Mouse (Mus musculus): ENCODE measurements around the gene Fam166a. TPM values are rescaled to one million over a fixed set of nuclear protein-coding genes. Genes with fewer than 3 reads are reported as not detected.

Gene Fam166a
- polyA plus RNA-seq, 1 experiment from 2014 or later, result not detected

DNA sequence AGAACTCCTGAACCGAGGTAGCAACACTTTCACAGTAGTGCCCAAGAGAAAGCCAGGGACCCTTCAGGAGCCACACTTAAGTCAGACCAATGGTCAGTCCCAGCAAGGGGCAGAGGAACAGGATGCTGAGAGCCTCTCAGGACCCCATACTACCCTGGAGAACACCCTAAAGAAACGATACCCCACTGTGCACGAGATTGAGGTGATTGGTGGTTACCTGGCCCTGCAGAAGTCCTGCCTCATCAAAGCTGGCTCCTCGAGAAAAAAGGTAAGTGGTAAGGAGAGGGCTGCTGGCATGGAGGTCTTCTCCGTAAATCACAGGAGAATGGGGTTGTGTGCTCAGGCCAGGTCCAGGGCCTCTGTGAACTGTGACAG lies 45.7 kb downstream of the Fam166a start:
- peaks cover 12% of the 10 kb centered on the region for H3K36me3 ChIP-seq
- H3K4me2 ChIP-seq, result peak overlapping the region; percentile 99
- ATAC-seq (ENCODE audit: low read depth) (no peak), DNase-seq (no peak)
- WGBS (ENCODE audit: insufficient replicate concordance), result 63% methylated on average over 5 of the region's 5 CpGs
- no peak overlapping the region for H3K27ac ChIP-seq
- no peaks in the 10 kb centered on the region for H3K9me3 ChIP-seq (replicated peaks)
- H3K9ac ChIP-seq, result peak overlapping the region; percentile 87
- H3K4me1 ChIP-seq (replicated peaks), result peaks cover 69% of the 10 kb centered on the region
- peak overlapping the region; percentile 87 for H3K4me3 ChIP-seq (replicated peaks)
- H3K27me3 ChIP-seq, result 0 out of 2 replicates have a peak, but pooled peaks cover 10% of the 10 kb centered on the region

DNA sequence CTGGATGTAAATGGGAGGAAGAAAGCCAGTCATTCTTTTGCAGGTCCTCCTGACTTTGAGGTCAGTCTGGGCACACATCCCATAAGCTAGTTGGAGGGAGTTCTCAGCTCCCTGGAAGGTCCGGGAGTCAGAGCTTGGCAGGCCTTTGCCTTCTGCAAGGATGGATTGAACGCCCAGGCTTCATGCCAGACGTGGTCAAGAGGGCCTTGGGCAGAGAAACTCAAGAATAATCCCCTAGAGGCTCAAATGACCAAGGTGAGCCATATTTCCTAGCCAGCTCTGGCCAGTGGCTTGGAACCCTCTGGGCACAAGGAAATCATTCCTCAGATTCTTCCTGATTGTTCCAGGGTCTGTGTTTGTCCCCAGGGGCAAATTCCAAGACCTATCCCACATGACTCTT lies 46.3 kb downstream of the Fam166a start:
- WGBS (ENCODE audit: insufficient replicate concordance), result 63% methylated on average over 3 of the region's 3 CpGs
- Histone ChIP-seq H3K4me1 (replicated peaks) (peaks cover 71% of the 10 kb centered on the region), H3K4me2 (peak overlapping the region; percentile 99), H3K9ac (peak overlapping the region; percentile 87), H3K36me3 (peaks cover 18% of the 10 kb centered on the region), H3K27ac (no peak overlapping the region), H3K4me3 (replicated peaks) (peak overlapping the region; percentile 87; the same call in 1 of the 2 replicates), H3K9me3 (replicated peaks) (no peaks in the 10 kb centered on the region), H3K27me3 (0 out of 2 replicates have a peak, but pooled peaks cover 10% of the 10 kb centered on the region)
- ATAC-seq (ENCODE audit: low read depth), result no peak
- DNase-seq, result no peak

DNA sequence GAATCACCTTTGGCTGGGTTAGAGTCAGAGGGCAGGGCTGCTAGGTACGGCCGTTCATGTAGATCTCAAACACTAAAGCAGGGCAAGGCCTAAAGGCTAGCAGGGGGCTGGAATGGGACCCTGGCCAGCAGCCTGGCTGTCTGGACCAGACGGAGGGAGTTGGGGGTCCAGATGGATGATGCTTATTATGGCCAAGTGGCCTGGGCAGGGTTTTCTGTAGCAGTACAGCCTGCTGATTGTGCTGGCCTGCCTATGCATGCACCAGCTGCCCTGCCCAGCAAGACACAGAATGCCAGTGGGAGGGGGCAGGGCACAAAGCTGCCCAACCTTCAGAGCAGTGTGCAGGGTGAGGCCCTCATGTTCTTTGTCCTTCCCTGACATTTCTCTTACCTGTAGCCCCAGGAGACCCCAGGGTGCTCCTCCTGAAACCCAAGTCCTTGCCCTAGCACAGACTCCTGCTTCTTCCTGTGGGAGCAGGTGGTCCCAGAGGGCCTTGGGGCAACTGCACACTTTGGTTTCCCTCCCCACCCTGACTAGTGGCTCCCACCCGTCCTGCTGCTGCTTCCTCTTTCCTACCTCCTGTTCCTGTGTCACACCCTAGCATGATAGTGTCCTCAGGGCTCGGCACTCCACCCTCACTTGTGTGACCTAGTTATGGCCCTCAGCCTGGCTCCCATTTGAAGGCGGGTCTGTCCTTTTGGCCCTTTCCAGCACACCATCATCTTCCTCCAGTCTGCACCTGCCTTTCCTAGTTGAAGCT lies 47.5 kb downstream of the Fam166a start:
- ATAC-seq (ENCODE audit: low read depth) (no peak), DNase-seq (no peak)
- Histone ChIP-seq H3K27ac (peak overlapping the region; percentile 66; the same call in 1 of the 2 replicates), H3K4me2 (peak overlapping the region; percentile 99), H3K9me3 (replicated peaks) (no peaks in the 10 kb centered on the region), H3K27me3 (0 out of 2 replicates have a peak, but pooled peaks cover 10% of the 10 kb centered on the region), H3K36me3 (peaks cover 30% of the 10 kb centered on the region), H3K4me1 (replicated peaks) (peaks cover 83% of the 10 kb centered on the region), H3K4me3 (replicated peaks) (peak overlapping the region; percentile 29), H3K9ac (peak overlapping the region; percentile 37)
- WGBS (ENCODE audit: insufficient replicate concordance), result 43% methylated on average over 6 of the region's 6 CpGs

DNA sequence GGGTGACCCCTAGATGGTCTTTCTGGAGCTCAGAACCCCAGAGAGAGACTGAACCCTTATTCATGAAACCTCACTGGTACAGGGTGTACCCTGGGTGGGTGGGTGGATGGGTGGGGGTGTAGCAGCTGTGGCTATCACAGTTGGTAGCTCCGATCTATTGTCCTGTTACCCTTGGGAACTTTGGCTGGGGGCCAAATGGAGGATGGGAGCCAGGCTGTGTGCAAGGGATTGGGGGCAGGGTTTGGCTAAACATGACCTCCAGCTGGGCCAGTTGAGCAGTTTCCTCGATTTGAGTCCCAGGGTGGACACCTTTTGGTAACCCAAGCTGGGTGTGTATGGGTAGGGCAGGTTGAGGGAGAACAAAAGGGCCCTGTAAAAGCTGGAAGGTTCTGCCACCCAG lies 48.2 kb downstream of the Fam166a start:
- H3K27me3 ChIP-seq, result 0 out of 2 replicates have a peak, but pooled peaks cover 10% of the 10 kb centered on the region
- no peaks in the 10 kb centered on the region for H3K9me3 ChIP-seq (replicated peaks)
- WGBS (ENCODE audit: insufficient replicate concordance), result 49% methylated on average over 2 of the region's 2 CpGs
- H3K4me3 ChIP-seq (replicated peaks), result 0 out of 2 replicates have a peak overlapping the region, but pooled peaks have one; percentile 29
- H3K27ac ChIP-seq, result peak overlapping the region; percentile 66
- H3K9ac ChIP-seq, result peak overlapping the region; percentile 37
- H3K4me2 ChIP-seq, result peak overlapping the region; percentile 99
- H3K4me1 ChIP-seq (replicated peaks), result peaks cover 85% of the 10 kb centered on the region
- H3K36me3 ChIP-seq, result peaks cover 32% of the 10 kb centered on the region
- no peak for DNase-seq
- no peak for ATAC-seq (ENCODE audit: low read depth)

DNA sequence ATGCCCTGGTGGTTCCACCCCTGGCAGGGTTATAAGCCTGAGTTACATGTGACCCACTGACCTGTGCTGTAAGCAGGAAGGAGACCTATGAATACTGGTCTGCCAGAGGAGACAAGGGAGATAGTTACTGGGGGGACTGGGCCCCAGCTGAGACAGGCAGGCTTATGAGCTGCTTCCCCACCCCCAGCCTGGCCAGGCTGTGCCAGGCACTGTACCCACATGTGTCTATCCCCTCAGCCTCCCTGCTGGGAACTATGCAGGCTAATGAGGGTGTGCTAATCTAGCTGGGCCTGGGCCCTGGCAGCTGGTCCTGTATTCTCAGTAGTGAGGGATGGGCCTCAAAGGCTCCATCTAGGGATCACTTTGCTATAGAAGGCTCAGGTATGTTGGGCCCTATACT lies 48.7 kb downstream of the Fam166a start:
- H3K4me3 ChIP-seq (replicated peaks), result no peak overlapping the region
- no peak for DNase-seq
- H3K36me3 ChIP-seq, result peaks cover 32% of the 10 kb centered on the region
- peaks cover 80% of the 10 kb centered on the region for H3K4me1 ChIP-seq (replicated peaks)
- no peak for ATAC-seq (ENCODE audit: low read depth)
- 0 out of 2 replicates have a peak, but pooled peaks cover 10% of the 10 kb centered on the region for H3K27me3 ChIP-seq
- peak overlapping the region; percentile 37 for H3K9ac ChIP-seq
- H3K9me3 ChIP-seq (replicated peaks), result no peaks in the 10 kb centered on the region
- H3K27ac ChIP-seq, result peak overlapping the region; percentile 66
- H3K4me2 ChIP-seq, result 0 out of 2 replicates have a peak overlapping the region, but pooled peaks have one; percentile 99

DNA sequence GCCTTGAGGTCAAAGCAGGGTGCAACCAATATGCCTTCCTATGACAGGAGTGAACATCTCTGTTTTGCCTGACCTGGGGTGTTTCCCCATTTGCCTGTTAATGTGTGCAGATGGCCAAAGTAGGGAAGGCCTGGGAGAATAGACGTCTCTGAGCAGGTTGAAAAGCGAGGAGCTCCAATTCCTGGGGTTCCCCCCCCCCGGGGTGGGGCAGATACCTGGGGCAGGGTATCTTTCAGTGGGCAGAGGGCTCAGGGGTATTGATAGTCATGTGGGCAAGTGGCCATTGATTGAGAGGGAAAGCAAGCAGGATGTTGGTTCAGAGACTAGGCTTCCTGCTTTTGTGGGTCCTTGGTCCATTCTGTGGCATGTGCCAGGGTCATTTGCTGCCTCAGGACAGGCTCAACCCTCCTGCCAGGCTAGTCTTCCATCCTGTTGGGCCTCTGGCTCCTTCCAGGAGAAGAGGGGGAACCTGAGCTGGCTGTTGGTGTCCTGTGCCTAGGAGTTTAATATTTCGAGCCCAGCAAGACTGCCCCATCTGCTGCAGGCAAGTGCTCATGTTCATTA lies 49.3 kb downstream of the Fam166a start:
- no peak overlapping the region for H3K4me2 ChIP-seq
- peaks cover 81% of the 10 kb centered on the region for H3K4me1 ChIP-seq (replicated peaks)
- H3K36me3 ChIP-seq, result peaks cover 32% of the 10 kb centered on the region
- 0 out of 2 replicates have a peak, but pooled peaks cover 10% of the 10 kb centered on the region for H3K27me3 ChIP-seq
- DNase-seq, result no peak
- H3K4me3 ChIP-seq (replicated peaks), result no peak overlapping the region
- WGBS (ENCODE audit: insufficient replicate concordance), result 69% methylated on average over 4 of the region's 4 CpGs
- H3K9me3 ChIP-seq (replicated peaks), result no peaks in the 10 kb centered on the region
- 0 out of 2 replicates have a peak overlapping the region, but pooled peaks have one; percentile 7 for H3K9ac ChIP-seq
- H3K27ac ChIP-seq, result peak overlapping the region; percentile 16; the same call in 1 of the 2 replicates
- no peak for ATAC-seq (ENCODE audit: low read depth)

Other genes starting within 250 kb of the Fam166a start
- 110 and 123 TPM in 2 replicates for gene Mrpl41, start 243.6 kb upstream of the Fam166a start, polyA plus RNA-seq (2015; fragmentation: Nextera tagmentation; extraction: Ambion mirVana)
- 12.0 and 12.8 TPM in 2 replicates for gene Pnpla7, start 242.7 kb upstream of the Fam166a start, polyA plus RNA-seq (2015; fragmentation: Nextera tagmentation; extraction: Ambion mirVana)
- gene Nsmf, start 164.4 kb upstream of the Fam166a start, polyA plus RNA-seq (2015; fragmentation: Nextera tagmentation; extraction: Ambion mirVana), result 8.0 and 10.2 TPM in 2 replicates
- 1.6 and 2.2 TPM in 2 replicates for gene Entpd8, start 138.4 kb upstream of the Fam166a start, polyA plus RNA-seq (2015; fragmentation: Nextera tagmentation; extraction: Ambion mirVana)
- gene Noxa1, start 123.6 kb upstream of the Fam166a start, polyA plus RNA-seq (2015; fragmentation: Nextera tagmentation; extraction: Ambion mirVana), result 1.1 and 1.6 TPM in 2 replicates
- gene Nrarp, start 38.0 kb upstream of the Fam166a start, polyA plus RNA-seq (2015; fragmentation: Nextera tagmentation; extraction: Ambion mirVana), result 2.5 and 2.6 TPM in 2 replicates
- 5.5 and 6.0 TPM in 2 replicates for gene Tor4a, start 21.9 kb upstream of the Fam166a start, polyA plus RNA-seq (2015; fragmentation: Nextera tagmentation; extraction: Ambion mirVana)
- 42.8 and 43.3 TPM in 2 replicates for gene Nelfb, start 7.3 kb upstream of the Fam166a start, polyA plus RNA-seq (2015; fragmentation: Nextera tagmentation; extraction: Ambion mirVana)
- not detected in 2 replicates for gene Stpg3, start 4.1 kb upstream of the Fam166a start, polyA plus RNA-seq (2015; fragmentation: Nextera tagmentation; extraction: Ambion mirVana)
- 835 and 850 TPM in 2 replicates for gene Tubb4b, start 6.0 kb downstream of the Fam166a start, polyA plus RNA-seq (2015; fragmentation: Nextera tagmentation; extraction: Ambion mirVana)
- not detected in 2 replicates for gene Slc34a3, start 15.6 kb downstream of the Fam166a start, polyA plus RNA-seq (2015; fragmentation: Nextera tagmentation; extraction: Ambion mirVana)
- gene Rnf224, start 18.0 kb downstream of the Fam166a start, polyA plus RNA-seq (2015; fragmentation: Nextera tagmentation; extraction: Ambion mirVana), result not detected in 2 replicates
- 0.60 and 0.74 TPM in 2 replicates for gene Rnf208, start 23.5 kb downstream of the Fam166a start, polyA plus RNA-seq (2015; fragmentation: Nextera tagmentation; extraction: Ambion mirVana)
- not detected in 2 replicates for gene Cysrt1, start 23.7 kb downstream of the Fam166a start, polyA plus RNA-seq (2015; fragmentation: Nextera tagmentation; extraction: Ambion mirVana)
- gene AL732309.1, start 28.1 kb downstream of the Fam166a start, polyA plus RNA-seq (2015; fragmentation: Nextera tagmentation; extraction: Ambion mirVana), result 2.1 and 2.7 TPM in 2 replicates
- 13.5 and 14.7 TPM in 2 replicates for gene Tmem203, start 36.7 kb downstream of the Fam166a start, polyA plus RNA-seq (2015; fragmentation: Nextera tagmentation; extraction: Ambion mirVana)
- gene Tprn, start 43.9 kb downstream of the Fam166a start, polyA plus RNA-seq (2015; fragmentation: Nextera tagmentation; extraction: Ambion mirVana), result 5.6 and 6.1 TPM in 2 replicates
- 158 and 162 TPM in 2 replicates for gene Ssna1, start 53.7 kb downstream of the Fam166a start, polyA plus RNA-seq (2015; fragmentation: Nextera tagmentation; extraction: Ambion mirVana)
- 50.5 and 51.0 TPM in 2 replicates for gene Anapc2, start 53.7 kb downstream of the Fam166a start, polyA plus RNA-seq (2015; fragmentation: Nextera tagmentation; extraction: Ambion mirVana)
- gene Tmem210, start 69.4 kb downstream of the Fam166a start, polyA plus RNA-seq (2015; fragmentation: Nextera tagmentation; extraction: Ambion mirVana), result not detected in 2 replicates
- gene Lrrc26, start 71.2 kb downstream of the Fam166a start, polyA plus RNA-seq (2015; fragmentation: Nextera tagmentation; extraction: Ambion mirVana), result not detected in 2 replicates
- gene Grin1, start 100.4 kb downstream of the Fam166a start, polyA plus RNA-seq (2015; fragmentation: Nextera tagmentation; extraction: Ambion mirVana), result 0.12 and 0.41 TPM in 2 replicates
- 18.8 and 27.1 TPM in 2 replicates for gene Man1b1, start 113.6 kb downstream of the Fam166a start, polyA plus RNA-seq (2015; fragmentation: Nextera tagmentation; extraction: Ambion mirVana)
- 9.0 and 10.5 TPM in 2 replicates for gene Dpp7, start 137.6 kb downstream of the Fam166a start, polyA plus RNA-seq (2015; fragmentation: Nextera tagmentation; extraction: Ambion mirVana)
- 13.4 and 16.1 TPM in 2 replicates for gene Uap1l1, start 146.9 kb downstream of the Fam166a start, polyA plus RNA-seq (2015; fragmentation: Nextera tagmentation; extraction: Ambion mirVana)
- gene Sapcd2, start 153.6 kb downstream of the Fam166a start, polyA plus RNA-seq (2015; fragmentation: Nextera tagmentation; extraction: Ambion mirVana), result 30.0 and 30.6 TPM in 2 replicates
- 0.40 and 0.41 TPM in 2 replicates for gene Entpd2, start 177.1 kb downstream of the Fam166a start, polyA plus RNA-seq (2015; fragmentation: Nextera tagmentation; extraction: Ambion mirVana)
- 4.2 and 5.1 TPM in 2 replicates for gene Npdc1, start 180.6 kb downstream of the Fam166a start, polyA plus RNA-seq (2015; fragmentation: Nextera tagmentation; extraction: Ambion mirVana)
- gene Fut7, start 204.5 kb downstream of the Fam166a start, polyA plus RNA-seq (2015; fragmentation: Nextera tagmentation; extraction: Ambion mirVana), result 0.56 and 0.97 TPM in 2 replicates
- 1.4 and 1.6 TPM in 2 replicates for gene Abca2, start 210.0 kb downstream of the Fam166a start, polyA plus RNA-seq (2015; fragmentation: Nextera tagmentation; extraction: Ambion mirVana)
- gene Clic3, start 238.1 kb downstream of the Fam166a start, polyA plus RNA-seq (2015; fragmentation: Nextera tagmentation; extraction: Ambion mirVana), result 0.21 and 0.25 TPM in 2 replicates
- gene Paxx, start 242.3 kb downstream of the Fam166a start, polyA plus RNA-seq (2015; fragmentation: Nextera tagmentation; extraction: Ambion mirVana), result 7.2 and 7.7 TPM in 2 replicates

Measured in liver, embryonic 13.5 days (tissue).